Mouse (Mus musculus): ENCODE measurements around the gene Trim47. TPM values are rescaled to one million over a fixed set of nuclear protein-coding genes. Genes with fewer than 3 reads are reported as not detected.

The Trim47 gene
- total RNA-seq, 1 experiment from 2014 or later: not detected

DNA sequence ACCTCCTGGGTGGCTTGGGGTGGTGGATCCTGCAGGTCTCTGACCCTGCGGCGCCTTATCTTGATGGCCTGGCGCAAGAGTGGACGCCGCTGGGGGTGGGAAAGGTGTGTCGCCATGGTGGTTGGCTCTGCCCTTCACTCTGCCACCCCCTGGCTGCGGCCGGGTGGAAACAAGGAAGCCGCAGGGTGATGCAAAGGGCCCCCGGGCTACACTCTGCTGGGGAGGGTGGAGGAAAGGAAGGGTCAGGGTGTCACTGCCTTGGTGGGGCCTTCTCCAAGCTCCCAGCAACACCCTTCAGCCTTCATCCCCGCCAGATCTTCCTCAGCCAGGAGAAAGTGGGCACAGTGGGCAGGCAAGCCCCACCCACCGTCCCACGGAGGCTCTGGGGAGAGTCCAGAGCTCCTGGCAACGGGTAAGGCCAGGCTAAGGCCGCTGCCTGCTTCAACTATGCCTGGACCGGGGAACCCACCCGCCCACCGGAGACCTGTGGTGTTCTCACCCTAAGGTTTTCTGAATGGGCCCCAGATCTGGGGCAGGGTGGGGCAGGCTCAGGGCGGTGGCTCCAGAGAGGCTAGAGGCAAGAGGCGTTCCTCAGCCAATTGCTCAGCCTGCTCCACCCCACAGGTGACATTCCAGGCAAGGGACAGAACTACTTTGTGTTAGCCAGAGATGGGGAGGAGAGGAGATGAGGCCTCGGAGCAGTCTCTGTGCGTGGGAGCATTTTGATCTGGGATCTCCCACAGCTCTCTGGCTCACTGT is 49.4 kb downstream of the Trim47 start, which contains the start of gene Unc13d:
TSS of gene Unc13d (minus strand) at position 516 of the 759 bp plus-strand sequence.
- ATAC-seq (replicated peaks; ENCODE audit: insufficient number of reproducible peaks, low FRiP score, low TSS enrichment, poor library complexity, severe bottlenecking): peak; percentile 68

DNA sequence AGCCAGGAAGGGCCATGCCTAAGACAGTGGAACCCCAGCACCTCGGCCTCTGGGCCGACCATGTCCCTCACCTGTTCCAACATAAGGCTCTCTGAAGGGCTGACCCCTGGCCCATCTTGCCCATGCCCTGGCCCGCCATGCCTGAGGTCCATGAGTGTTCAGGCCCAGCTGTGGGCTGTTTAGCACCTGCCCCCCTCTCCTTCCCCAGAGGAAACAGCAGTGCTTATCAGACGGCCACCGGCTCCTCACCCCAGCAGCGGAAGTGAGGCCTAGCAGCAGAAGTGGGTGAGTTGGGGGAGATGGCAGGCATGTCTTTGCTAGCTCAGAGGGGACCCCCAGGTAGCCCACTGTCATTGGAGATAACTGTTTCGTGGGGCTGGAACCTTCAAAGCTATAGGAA is 50.2 kb downstream of the Trim47 start:
- no peak for ATAC-seq (replicated peaks; ENCODE audit: insufficient number of reproducible peaks, low FRiP score, low TSS enrichment, poor library complexity, severe bottlenecking)

DNA sequence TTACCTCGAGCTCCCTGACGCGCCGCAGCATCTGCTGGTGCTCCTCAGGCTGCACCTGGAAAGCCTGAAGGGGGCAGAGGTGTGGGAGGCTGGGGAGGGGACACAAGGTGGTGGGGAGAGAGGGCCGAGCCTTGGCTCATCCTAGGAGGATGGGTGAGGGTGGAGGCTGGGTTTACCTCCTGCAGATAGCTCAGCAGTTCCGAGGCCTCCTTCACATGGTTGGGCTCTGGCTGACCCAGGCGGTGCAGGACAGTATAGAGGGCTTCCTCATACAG is 50.8 kb downstream of the Trim47 start:
- ATAC-seq (replicated peaks; ENCODE audit: insufficient number of reproducible peaks, low FRiP score, low TSS enrichment, poor library complexity, severe bottlenecking): no peak

DNA sequence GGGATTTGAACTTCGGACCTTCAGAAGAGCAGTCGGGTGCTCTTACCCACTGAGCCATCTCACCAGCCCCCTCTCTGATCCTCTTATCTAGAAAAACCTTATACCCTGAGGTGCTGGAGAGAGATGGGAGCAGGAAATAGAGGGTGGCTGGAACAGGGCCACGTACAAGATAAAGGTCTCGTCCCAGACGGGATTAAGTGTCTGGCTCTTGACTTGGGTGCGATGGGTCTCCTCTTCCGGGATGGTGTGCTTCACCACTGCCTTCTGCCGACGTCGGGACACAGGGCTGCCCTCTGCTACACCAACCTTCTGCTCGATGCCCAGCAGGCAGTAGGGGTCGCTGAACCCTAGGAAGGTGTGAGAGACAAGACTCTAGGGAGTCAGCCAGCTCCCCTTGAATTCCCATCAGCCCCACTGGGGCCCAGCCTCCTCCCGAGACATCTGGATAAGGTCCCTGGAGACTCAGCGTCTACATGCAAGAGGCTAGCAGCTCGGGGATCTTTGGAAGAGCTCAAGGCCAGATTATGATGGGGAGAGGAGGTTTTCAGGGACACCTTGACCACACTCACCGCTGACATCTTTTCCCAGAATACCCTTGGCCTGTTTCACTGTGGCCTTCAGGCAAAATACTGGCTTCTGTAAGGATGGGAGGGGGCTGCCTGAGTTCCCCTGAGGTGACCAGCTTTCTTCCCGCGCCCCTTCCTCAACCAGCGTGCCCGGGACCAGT is 51.3 kb downstream of the Trim47 start:
- no peak for ATAC-seq (replicated peaks; ENCODE audit: insufficient number of reproducible peaks, low FRiP score, low TSS enrichment, poor library complexity, severe bottlenecking)

DNA sequence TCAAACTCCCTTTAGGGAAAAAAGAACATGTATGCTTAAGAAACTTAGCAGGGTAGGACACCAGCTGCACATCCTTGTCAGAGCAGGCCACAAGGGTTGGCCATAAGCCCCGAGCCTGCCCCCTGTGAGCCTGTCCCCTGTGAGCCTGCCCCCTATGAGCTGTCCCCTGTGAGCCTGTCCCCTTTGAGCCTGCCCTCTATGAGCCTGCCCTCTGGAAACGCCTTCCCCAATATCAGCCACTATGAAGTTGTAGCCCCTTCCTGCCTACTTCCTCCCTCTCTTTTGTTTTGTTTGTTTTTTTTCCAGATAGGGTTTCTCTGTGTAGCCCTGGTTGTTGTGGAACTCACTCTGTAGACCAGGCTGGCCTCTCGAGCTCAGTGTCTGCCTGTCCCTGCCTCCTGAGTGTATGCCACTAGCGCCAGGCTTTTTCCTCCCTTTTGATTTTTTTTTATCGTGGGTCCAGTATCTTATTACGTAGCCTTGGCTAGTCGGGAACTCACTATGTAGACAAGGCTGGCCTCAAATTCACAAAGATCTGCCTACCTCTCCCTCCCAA is 52.5 kb downstream of the Trim47 start:
- ATAC-seq (replicated peaks; ENCODE audit: insufficient number of reproducible peaks, low FRiP score, low TSS enrichment, poor library complexity, severe bottlenecking): no peak

DNA sequence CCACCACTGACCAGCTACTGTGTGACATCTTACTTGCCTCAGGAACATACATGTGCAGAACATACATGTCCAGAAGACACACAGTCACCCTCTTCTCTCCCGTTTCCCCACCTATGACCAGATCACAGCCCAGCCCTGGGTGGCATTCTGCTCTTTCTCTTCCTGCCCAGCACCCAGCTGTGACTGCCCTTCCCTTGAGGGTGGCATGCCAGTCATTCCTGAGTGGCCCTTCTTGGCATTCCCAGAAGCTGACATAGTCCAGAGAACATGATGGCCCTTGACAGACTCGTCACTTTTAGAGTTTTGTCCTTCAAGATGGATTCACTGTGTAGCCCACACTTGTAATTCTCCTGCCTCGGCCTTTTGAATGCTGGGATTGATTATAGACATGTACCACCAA is 54.4 kb downstream of the Trim47 start:
- ATAC-seq (replicated peaks; ENCODE audit: insufficient number of reproducible peaks, low FRiP score, low TSS enrichment, poor library complexity, severe bottlenecking): no peak

DNA sequence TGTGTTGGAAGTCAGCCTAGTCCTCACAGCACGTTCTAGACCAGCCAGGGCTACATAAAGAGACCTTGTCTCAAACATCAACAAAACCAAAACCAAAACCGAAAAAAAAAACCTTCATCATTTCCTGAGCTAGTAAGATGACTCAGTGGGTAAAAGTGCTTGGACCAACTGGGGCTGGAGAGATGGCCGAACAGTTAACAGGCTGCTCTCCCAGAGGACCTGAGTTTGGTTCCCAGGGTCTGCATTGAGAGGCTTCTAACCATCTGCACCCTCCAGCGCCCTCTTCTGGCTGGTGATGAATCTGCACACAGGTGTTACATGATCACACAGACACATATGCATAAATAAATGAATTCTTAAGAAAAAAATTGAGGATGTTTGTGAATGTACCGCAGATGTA is 55.5 kb downstream of the Trim47 start:
- no peak for ATAC-seq (replicated peaks; ENCODE audit: insufficient number of reproducible peaks, low FRiP score, low TSS enrichment, poor library complexity, severe bottlenecking)

DNA sequence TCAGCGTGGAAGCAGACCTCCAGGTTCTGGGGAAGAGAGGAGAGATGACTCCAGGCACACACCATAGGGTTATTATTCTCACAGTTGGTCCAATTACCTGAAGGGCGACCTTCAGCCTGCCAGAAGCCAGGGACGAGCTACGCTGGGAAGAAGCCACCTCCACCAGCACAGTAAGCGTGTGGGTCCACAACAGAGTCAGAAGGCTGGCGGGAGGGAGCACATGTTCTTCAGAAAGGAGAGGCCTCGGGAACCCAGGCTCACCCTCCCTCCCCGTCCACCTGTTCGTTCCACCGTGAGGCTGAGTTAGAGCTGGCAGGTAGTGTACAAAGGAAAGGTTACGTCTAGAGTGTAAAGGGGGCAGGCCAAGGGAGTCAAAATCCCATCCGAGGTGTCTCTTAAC is 61.7 kb downstream of the Trim47 start:
- no peak for ATAC-seq (replicated peaks; ENCODE audit: insufficient number of reproducible peaks, low FRiP score, low TSS enrichment, poor library complexity, severe bottlenecking)

DNA sequence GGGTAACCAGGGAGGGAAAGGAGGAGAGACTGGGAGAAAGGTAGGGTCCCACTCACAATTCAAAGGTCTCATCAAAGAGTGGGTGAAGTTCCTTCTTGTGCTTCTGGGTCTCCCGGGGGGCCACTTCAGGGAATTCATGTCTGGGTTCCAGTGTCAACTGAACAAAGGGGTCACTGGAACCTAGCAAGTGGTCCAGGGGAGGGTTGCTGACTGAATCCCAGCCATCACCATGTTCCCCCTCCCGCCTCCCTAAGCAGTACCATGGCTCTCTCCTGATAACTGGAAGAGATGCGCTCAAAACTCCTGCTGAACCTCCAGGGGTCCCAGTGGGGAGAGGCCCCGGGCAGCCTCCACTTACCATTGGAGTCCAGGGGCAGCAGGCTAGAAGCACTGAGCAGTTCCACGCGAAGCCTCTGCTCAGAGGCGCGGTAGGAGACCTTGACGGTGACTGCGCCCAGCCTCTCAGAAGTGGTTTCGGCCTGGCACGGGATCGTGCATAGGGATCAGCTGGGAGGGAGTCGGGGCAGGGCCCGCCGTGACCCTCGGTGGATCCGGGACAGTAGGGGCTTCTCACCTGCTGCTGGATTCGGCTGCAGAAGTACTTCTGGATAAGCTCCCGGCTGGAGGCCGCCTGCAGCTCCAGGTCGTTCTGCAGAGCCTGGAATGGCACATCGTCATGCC is 62.7 kb downstream of the Trim47 start:
- no peak for ATAC-seq (replicated peaks; ENCODE audit: insufficient number of reproducible peaks, low FRiP score, low TSS enrichment, poor library complexity, severe bottlenecking)

DNA sequence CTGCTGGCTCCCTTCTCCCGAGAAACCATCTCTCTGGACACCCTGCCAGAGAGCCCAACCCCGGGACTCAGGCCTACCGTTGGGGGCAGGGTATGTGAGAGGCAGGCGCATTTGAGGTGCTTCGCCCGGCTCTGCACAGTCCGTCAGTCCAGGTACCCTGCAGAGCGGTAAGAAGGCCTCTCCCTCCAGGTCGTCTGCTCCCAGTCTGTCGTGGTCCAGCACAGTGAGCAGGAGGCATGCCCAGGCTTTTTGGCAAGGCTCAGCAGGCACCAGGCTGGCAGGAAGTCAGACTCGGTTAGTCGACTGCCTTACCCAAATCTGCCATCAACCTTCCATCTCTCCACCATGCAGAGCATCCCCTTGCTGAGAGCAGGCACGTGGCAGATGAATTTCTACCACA is 63.4 kb downstream of the Trim47 start:
- no peak for ATAC-seq (replicated peaks; ENCODE audit: insufficient number of reproducible peaks, low FRiP score, low TSS enrichment, poor library complexity, severe bottlenecking)

DNA sequence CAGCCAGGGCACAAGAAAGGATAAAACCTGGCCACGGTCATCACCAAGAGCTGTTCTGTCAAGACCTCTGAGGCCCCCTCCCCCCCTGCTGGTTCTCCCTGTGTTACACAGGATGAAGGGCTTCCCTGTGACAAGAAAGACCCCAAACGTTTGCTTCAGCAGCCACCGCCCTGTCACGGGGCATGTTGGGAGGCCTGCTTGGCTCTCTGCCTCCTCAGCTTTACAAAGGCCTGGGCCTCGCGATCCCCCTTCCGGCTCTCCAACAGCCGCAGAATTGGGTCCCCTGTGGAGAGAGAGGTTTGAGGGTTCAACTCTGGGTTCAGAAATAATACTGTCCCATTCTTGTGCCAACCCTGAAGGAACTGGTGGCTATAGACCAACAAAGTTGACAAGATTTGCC is 64.5 kb downstream of the Trim47 start:
- ATAC-seq (replicated peaks; ENCODE audit: insufficient number of reproducible peaks, low FRiP score, low TSS enrichment, poor library complexity, severe bottlenecking): no peak

DNA sequence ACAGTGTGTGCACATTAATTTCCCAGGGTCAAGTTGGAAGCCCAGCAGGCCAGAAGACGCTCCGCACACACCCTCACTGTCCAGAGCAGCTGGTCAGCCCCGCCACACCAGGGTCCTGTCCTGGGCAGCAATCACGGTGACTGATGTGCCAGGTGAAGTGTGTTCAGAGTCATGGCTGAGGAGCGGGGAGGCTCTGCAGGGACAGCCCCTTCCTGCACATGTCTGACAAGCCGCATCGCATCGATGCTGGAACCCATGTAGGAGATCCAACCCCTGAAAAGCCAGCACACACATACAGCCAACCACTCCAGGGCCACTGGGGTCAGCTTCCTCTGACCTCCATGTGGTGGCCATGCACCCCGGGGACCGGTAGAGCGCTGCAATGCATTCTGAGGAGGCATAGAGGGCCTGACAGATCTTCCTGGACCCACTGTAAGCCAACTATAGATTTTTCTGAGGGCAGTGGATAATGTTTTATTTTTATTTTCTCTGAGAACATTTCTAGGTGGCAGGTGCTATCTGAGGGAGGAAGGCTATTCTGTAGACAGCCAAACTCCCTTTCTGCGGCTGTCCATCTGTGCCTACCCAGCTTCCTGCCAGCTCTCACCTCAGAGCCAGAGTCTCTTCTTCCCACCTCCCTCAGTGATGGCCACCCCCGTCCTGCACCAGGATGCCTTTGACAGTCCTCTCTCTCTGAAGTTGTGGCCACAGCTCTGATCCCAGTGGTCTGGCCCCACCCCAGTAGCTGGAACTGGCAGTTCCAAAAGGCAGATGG is 65.2 kb downstream of the Trim47 start:
- no peak for ATAC-seq (replicated peaks; ENCODE audit: insufficient number of reproducible peaks, low FRiP score, low TSS enrichment, poor library complexity, severe bottlenecking)

DNA sequence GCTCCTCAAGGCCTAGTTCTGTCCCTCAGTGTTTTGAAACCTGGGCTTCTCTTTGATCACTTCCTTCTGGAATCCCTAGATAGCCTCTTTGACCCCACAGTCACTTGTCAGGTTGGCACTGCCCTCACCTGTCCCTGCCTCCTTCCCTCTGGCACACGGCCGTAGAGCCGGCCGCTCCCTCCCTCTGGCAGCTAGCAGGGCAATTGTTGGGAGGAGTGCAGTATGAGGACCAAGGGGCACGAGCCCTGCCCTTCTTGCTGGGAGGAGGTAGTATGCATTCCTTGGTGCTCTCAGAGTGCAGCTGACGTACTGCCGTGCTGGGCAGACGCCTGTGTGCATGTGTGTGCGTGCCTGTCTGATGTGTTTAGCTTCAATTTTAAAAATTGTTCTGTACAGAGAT is 66.4 kb downstream of the Trim47 start:
- ATAC-seq (replicated peaks; ENCODE audit: insufficient number of reproducible peaks, low FRiP score, low TSS enrichment, poor library complexity, severe bottlenecking): no peak

DNA sequence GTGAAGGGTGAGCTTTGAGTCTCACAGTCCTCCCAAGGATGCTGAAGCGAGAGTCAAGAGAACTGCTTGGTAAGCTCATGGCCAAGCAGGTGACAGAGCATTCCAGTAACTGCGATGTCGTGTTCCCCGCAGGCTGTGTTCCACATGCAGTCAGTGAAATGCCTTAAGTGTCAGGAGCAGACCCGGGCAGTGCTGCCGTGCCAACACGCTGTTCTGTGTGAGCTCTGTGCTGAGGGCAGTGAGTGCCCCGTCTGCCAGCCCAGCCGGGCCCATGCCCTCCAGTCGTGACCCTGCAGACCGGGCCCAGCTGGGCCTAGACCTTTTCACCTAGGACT is 67.4 kb downstream of the Trim47 start:
- no peak for ATAC-seq (replicated peaks; ENCODE audit: insufficient number of reproducible peaks, low FRiP score, low TSS enrichment, poor library complexity, severe bottlenecking)

DNA sequence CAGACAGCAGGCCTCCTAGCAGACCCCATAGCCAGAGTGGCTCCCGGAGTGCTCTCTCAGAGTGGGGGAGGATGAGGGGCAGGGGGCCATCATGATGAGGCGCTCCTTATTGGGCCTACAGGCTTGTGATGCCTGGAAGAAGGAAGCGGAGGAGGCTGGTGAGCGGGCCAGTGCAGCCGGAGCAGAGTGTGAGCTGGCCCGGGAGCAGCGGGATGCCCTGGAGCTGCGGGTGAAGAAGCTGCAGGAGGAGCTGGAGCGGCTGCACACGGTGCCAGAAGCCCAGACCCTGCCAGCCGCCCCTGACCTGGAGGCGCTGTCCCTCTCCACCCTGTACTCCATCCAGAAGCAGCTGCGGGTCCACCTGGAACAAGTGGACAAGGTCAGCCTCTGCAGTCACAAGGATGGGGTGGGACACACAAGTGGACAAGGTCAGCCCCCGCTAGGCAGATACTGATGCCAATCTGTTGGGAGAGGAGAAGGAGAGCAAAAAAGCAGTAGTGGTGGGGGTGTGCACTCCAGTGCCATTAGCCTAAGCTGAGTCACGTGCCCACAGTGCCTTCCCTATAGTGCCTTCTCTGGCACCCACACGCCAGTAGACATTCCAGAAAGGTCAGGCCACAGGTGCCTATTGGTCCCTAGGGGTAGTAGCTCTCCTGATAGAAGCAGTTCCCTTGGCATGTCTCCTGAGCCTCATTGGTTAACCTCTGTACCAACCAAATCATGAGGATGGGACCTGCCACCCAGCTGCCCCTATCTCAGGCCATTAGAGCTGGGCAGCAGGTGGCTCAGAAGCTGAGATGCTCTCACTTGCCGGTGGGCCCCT is 67.9 kb downstream of the Trim47 start:
- no peak for ATAC-seq (replicated peaks; ENCODE audit: insufficient number of reproducible peaks, low FRiP score, low TSS enrichment, poor library complexity, severe bottlenecking)

DNA sequence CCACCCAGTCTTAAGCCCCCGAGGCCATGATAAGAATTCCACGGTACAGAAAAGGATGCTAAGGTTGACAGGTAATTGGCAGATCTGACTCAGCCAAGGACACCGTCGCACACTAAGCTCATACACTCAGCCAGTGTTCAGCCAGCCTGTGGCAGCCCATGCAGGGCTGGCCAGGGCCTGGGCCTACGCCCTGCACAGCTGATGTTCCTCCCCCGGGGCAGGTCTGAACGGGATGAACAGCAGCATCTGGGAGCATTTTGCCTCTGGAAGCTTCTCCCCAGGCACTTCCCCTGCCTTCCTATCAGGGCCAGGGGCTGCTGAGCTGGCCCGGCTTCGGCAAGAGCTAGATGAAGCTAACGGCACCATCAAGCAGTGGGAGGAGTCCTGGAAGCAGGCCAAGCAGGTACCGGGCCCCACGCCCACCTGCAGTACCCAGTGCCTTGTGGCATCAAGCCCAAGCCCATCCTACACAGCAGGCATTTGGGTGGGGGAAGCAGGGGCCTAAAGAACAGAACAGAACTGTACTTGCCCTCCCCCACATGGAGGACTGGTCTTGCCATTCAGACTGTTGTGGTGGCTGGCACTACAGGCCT is 68.9 kb downstream of the Trim47 start:
- ATAC-seq (replicated peaks; ENCODE audit: insufficient number of reproducible peaks, low FRiP score, low TSS enrichment, poor library complexity, severe bottlenecking): no peak

DNA sequence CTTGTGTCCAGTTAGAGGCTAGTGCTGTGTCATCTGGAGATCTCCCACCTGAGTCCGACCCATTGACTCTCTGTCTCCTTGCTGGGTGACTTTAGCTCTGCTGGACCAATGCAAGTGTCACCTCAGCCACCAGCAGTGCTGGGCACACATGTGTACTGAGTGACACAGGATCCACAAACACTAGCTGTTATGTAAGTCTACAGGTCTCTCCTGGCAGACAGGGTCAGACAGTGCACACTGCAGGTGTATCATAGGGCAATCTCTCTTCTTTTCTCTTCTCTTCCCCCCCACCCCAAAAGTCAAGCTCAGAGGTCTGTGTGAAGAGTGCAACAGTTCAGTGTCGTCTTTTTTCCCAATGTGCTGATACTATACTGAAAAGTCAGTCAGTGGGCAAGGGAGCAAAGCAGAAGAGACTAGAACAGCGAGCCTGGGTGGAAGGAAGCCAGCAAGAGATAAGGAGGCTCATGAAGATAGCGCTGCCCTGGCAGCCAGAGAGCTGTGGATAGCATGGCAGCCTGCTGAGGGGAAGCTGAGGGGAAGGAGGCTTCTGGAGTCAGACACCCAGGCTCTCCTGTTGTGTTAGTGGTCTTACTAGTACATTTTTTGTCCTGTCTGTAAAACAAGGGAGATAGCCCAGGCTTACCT is 69.7 kb downstream of the Trim47 start:
- no peak for ATAC-seq (replicated peaks; ENCODE audit: insufficient number of reproducible peaks, low FRiP score, low TSS enrichment, poor library complexity, severe bottlenecking)

DNA sequence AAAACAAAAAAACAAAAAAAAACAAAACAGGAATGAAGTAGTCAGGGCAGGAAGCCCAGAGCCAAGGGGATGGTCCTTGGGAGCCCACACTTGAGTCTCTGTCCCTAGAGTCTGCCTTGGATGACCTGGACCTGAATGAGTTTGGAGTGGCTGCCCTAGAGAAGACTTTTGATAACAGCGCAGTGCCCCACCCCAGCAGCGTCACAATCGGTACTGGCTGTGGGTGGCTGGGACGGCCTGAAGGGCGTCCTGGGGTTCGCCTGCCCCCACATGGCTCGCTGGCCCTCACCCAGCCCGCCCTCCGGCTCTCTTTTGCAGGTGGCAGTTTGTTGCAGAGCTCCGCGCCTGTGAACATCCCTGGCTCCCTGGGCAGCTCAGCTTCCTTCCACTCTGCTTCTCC is 71.1 kb downstream of the Trim47 start:
- ATAC-seq (replicated peaks; ENCODE audit: insufficient number of reproducible peaks, low FRiP score, low TSS enrichment, poor library complexity, severe bottlenecking): no peak
